Mouse (Mus musculus): Measurements from ENCODE around the gene Camk1.

GRCm38 (mm10) chr6:113367574-113367973, 23.8 kb upstream of the Camk1 start:
- TF ChIP-seq CTCF (IDR thresholded peaks at IDR 0.05; ENCODE audit: extremely low read depth, insufficient read depth, low read length) = no peak
- no peak for TF ChIP-seq POLR2A (IDR thresholded peaks at IDR 0.05; ENCODE audit: extremely low read depth, insufficient read depth, low read length)

All from cortical plate, adult 2 months (tissue).